Mouse (Mus musculus): ENCODE data around the gene BC117090. TPM values are rescaled to one million over a fixed set of nuclear protein-coding genes. Genes with fewer than 3 reads are reported as not detected.
"Not testable (repeated sequence)": the region's sequence is repeated elsewhere in the genome, so short reads cannot be mapped to it uniquely, and the experiment has no call there.

BC117090 gene
- total RNA-seq (2021): not detected
- long read RNA-seq, experiment 1: 0 reads
- long read RNA-seq, experiment 2: 0 reads

- no peak for DNase-seq (ENCODE audit: low spot score)
Observed at GRCm38 (mm10) chr16:36334232-36334631, at the start of gene BC117090. Gene BC117090 (minus strand): TSS chr16:36334332.

GRCm38 (mm10) chr16:36367648-36368047 lies 33.5 kb upstream of the BC117090 start, which contains the start of gene BC100530:
Gene BC100530 (minus strand): TSS chr16:36367748.
- not testable (repeated sequence) for DNase-seq (ENCODE audit: low spot score)

DNA sequence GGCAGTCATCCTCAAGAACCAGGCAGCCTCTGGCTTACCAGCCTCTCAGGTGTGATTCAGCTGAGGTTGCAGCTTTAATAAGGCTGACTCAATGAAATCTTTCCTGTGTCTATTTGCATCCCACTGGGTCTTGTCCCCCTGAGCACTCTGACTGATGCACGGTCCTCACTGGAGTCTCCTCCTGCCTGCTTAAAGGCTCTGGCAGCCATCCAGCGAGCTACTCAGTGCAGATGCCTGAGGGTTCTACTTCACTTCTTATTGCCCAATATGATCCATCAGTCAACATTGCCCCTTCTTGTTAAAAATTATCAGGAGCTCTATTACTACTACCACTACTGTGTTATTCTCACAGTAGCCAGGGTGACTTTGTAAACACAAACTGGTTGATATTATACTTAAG lies 3.0 kb upstream of the BC117090 start:
- no peak for DNase-seq (ENCODE audit: low spot score)

- no peak for DNase-seq (ENCODE audit: low spot score)
Observed at GRCm38 (mm10) chr16:36319286-36319685, 14.8 kb downstream of the BC117090 start.

DNA sequence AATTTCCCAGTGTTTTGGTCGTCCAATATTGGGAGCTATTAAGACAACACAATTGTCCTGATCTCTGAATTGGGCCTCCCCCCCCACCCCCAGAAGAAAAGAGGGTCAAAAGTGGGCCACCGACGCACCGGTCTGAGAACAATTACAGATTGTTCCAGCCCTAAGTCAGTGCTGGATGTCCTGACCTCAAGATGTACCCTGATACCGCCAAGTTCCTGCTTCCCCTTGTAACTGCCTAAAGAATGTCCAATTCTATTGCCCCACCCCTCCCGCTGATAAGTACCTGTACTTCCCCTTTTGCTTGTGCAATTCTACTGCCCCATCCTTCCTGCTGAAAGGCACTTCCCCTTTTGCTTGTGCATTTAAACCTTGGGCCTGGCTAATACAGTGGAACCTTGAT lies 18.0 kb downstream of the BC117090 start:
- DNase-seq (ENCODE audit: low spot score): not testable (repeated sequence)

DNA sequence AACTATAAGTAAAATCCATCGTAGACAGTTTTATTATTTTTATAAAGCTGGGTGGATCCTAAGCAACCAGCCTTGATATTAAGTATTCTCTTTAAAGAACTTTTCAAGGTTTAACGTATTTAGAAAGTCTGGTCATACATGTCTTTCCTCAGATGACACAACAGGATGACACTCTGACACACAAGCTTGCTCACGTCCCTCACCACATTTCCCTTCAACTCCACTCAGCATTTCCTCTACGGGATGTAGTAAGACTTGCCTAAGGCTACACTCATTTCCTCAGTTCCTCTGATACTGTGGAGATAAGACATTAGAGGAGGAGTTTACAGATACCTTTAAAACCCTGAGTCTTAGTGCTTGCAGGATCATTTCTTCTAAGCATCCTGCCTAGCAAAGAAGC lies 26.5 kb downstream of the BC117090 start:
- no peak for DNase-seq (ENCODE audit: low spot score)

DNA sequence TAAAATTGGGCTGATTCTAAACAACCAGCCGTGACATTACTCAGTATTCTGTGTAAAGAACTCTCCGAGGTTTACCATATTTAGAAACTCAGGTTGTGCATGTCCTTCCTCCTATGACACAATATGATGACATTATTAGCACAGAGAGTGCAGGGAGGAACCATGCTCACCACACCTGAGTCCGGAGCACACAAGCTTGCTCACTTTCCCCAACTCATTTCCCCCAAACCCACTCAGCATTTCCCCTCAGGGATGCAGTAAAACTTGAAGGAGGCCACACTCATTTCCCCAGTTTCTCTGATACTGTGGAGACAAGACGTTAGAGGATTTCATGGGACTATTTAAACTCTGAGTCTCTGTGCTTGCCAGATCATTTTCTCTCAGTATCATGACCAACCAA lies 45.0 kb downstream of the BC117090 start:
- no peak for DNase-seq (ENCODE audit: low spot score)

DNA sequence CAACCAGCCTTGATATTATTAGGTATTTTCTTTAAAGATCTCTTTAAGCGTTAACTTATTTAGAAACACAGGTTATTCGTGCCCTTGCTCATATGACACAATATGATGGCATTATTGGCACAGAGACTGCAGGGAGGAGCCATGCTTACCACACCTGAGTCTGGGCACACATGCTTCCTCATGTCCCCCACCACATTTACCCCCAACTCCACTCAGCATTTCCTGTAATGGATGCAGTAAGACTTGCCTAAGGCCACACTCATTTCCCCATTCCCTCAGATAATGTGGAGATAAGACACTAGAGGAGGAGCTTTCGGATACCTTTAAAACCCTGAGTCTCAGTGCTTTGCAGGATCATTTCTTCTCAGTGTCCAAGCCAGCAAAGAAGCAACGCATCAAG lies 57.3 kb downstream of the BC117090 start, which contains the start of gene Stfa1:
Gene Stfa1 (plus strand): TSS at position 156 of the 400 bp plus-strand sequence.
- DNase-seq (ENCODE audit: low spot score): not testable (repeated sequence)

Other genes with a start within 250 kb of the BC117090 start
- not detected for gene Csta1, start 203.1 kb downstream of the BC117090 start, total RNA-seq (2021)
- gene Stfa2l1, start 177.5 kb downstream of the BC117090 start, total RNA-seq (2021): not detected
- not detected for gene Gm5483, start 150.1 kb downstream of the BC117090 start, total RNA-seq (2021)
- not detected for gene Gm5416, start 123.9 kb downstream of the BC117090 start, total RNA-seq (2021)
- gene 2010005H15Rik, start 112.9 kb downstream of the BC117090 start, total RNA-seq (2021): not detected
- gene Stfa1, start 57.4 kb downstream of the BC117090 start, total RNA-seq (2021): not detected
- not detected for gene BC100530, start 33.4 kb upstream of the BC117090 start, total RNA-seq (2021)
- not detected for gene Stfa2, start 74.1 kb upstream of the BC117090 start, total RNA-seq (2021)
- not detected for gene Stfa3, start 121.1 kb upstream of the BC117090 start, total RNA-seq (2021)
- gene Casr, start 227.8 kb upstream of the BC117090 start, total RNA-seq (2021): 1 to 10 TPM; 5.4 to 9.7 TPM

Measured in gastrocnemius, adult 18-20 months (tissue).